Mouse (Mus musculus): Measurements from ENCODE around the gene Atp11a.

- TF ChIP-seq ELF1 (IDR thresholded peaks at IDR 0.05; ENCODE audit: low read depth, low read length), result no peak
- TF ChIP-seq GABPA (IDR thresholded peaks at IDR 0.05; ENCODE audit: insufficient replicate concordance, low read depth, low read length), result no peak
- no peak for TF ChIP-seq ZMIZ1 (IDR thresholded peaks at IDR 0.05; ENCODE audit: low read depth, low read length)
- TF ChIP-seq CHD2 (IDR thresholded peaks at IDR 0.05; ENCODE audit: low read length), result no peak
- TF ChIP-seq POLR2AphosphoS2 (IDR thresholded peaks at IDR 0.05; ENCODE audit: low read depth, low read length), result no peak
- TF ChIP-seq ZKSCAN1 (IDR thresholded peaks at IDR 0.05; ENCODE audit: borderline replicate concordance, low read depth, low read length), result no peak
- TF ChIP-seq CTCF (conservative IDR thresholded peaks at IDR 0.05 in 1 of 2, IDR thresholded peaks at IDR 0.05 in 1 of 2; ENCODE audit: low read depth in 2 of 2, low read length in 2 of 2), result no peak
Measured at GRCm38 (mm10) chr8:12874194-12874791, 117.5 kb downstream of the Atp11a start.
